Mouse (Mus musculus): ENCODE results near the gene Gm21964.

DNA sequence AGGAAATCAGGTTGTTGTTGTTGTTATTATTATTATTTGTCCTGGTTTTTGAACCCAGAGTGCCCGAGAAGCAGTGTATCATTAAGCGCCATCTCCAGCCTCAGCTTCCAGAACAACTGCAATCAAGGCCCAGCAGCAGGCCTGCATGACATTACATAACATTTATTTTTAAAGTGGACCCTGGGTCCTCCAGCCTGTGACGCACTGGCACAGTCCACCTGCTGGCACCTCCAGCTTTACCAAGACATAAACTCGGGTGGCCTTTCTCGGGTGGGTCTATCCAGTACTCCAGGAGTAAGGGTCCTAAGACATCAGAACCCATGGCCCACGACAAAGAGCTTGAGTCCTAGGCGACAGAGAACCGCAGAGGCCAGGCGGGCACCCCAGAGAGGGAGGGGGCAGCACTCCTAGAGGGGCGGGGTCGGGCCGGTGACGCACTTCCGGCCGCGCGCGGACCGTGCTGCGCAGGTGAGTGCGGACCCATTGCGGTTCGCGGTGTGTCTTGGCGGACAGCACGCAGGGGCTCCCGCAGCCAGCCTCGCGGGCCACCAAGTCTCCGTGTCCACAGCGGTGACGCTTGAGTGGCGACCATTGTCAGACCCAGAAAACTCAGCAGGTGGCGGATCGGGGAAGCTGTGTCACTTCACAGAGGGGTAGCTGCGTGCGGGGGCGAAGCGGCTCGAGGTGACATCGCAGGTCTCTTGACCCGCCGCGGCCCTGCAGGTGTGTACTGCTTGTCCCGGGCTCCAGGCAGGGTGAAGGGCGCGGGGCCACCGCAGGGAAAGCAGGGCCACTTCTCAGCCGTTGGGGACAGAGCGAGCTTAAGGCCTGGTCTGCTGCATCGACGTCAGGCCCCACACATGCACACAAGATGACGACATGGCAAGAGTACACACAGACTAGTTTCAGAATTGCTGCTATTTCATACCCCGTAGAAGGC, 21.5 kb upstream of the Gm21964 start, which contains the start of gene Zfp612:
- TF ChIP-seq ZNF384 (IDR thresholded peaks at IDR 0.05; ENCODE audit: low read depth, low read length): no peak
- no peak for TF ChIP-seq MAFK (IDR thresholded peaks at IDR 0.05; ENCODE audit: insufficient read depth, low read depth, low read length)
- TF ChIP-seq HCFC1 (IDR thresholded peaks at IDR 0.05; ENCODE audit: borderline replicate concordance, insufficient read depth, low read length): no peak
